Mouse (Mus musculus): ENCODE results near the gene Nectin2. TPM values are rescaled to one million over a fixed set of nuclear protein-coding genes. Genes with fewer than 3 reads are reported as not detected.
"Not testable (repeated sequence)": the region's sequence is repeated elsewhere in the genome, so short reads cannot be mapped to it uniquely, and the experiment has no call there.

Gene Nectin2
- polyA plus RNA-seq, 1 experiment = 71.8 TPM

- no peaks in the 10 kb centered on the region for H3K36me3 ChIP-seq (ENCODE audit: control insufficient read depth, insufficient read depth, low read length)
- H3K27ac ChIP-seq (ENCODE audit: control insufficient read depth, insufficient read depth, low read depth, low read length) = no peak overlapping the region
- no peak overlapping the region for H3K4me3 ChIP-seq (ENCODE audit: control insufficient read depth, low read depth, low read length)
- no peak for TF ChIP-seq CTCF (IDR thresholded peaks at IDR 0.05; ENCODE audit: control insufficient read depth, insufficient read depth, insufficient replicate concordance, low read depth, low read length)
- no peak for TF ChIP-seq POLR2A (IDR thresholded peaks at IDR 0.05; ENCODE audit: control insufficient read depth, low read depth, low read length)
- no peaks in the 10 kb centered on the region for H3K27me3 ChIP-seq (ENCODE audit: control insufficient read depth, insufficient read depth, low read length)
- peaks cover 19% of the 10 kb centered on the region for H3K4me1 ChIP-seq (ENCODE audit: control insufficient read depth, insufficient read depth, low read length)
Observed at GRCm38 (mm10) chr7:19691434-19691833, 58.8 kb downstream of the Nectin2 start.

- TF ChIP-seq CTCF (IDR thresholded peaks at IDR 0.05; ENCODE audit: control insufficient read depth, insufficient read depth, insufficient replicate concordance, low read depth, low read length) = no peak
- no peak for TF ChIP-seq POLR2A (IDR thresholded peaks at IDR 0.05; ENCODE audit: control insufficient read depth, low read depth, low read length)
- H3K27ac ChIP-seq (ENCODE audit: control insufficient read depth, insufficient read depth, low read depth, low read length) = no peak overlapping the region
- peaks cover 19% of the 10 kb centered on the region for H3K4me1 ChIP-seq (ENCODE audit: control insufficient read depth, insufficient read depth, low read length)
- H3K36me3 ChIP-seq (ENCODE audit: control insufficient read depth, insufficient read depth, low read length) = no peaks in the 10 kb centered on the region
- no peak overlapping the region for H3K4me3 ChIP-seq (ENCODE audit: control insufficient read depth, low read depth, low read length)
- H3K27me3 ChIP-seq (ENCODE audit: control insufficient read depth, insufficient read depth, low read length) = no peaks in the 10 kb centered on the region
Observed at GRCm38 (mm10) chr7:19690845-19691244, 59.4 kb downstream of the Nectin2 start.

DNA sequence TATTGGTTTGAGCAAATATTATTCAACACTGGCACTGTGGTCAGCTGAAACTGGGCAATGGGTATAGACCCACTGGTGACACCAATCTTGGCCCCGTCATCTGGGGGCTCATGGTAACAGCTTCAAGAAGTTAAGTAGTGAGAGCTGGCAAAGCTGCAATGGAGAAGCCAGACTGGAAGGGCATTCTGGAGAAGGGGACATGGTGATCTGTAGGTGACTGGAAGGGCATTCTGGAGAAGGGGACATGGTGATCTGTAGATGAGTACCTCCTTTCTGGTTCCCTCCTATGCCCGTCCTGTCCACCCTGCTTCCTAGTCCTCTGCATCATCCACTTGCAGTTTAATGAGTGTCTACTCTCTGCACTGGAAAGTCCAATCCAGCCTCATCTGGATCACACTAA, 61.7 kb downstream of the Nectin2 start:
- no peaks in the 10 kb centered on the region for H3K36me3 ChIP-seq (ENCODE audit: control insufficient read depth, insufficient read depth, low read length)
- no peaks in the 10 kb centered on the region for H3K27me3 ChIP-seq (ENCODE audit: control insufficient read depth, insufficient read depth, low read length)
- H3K4me1 ChIP-seq (ENCODE audit: control insufficient read depth, insufficient read depth, low read length) = peaks cover 19% of the 10 kb centered on the region
- TF ChIP-seq CTCF (IDR thresholded peaks at IDR 0.05; ENCODE audit: control insufficient read depth, insufficient read depth, insufficient replicate concordance, low read depth, low read length) = no peak
- TF ChIP-seq POLR2A (IDR thresholded peaks at IDR 0.05; ENCODE audit: control insufficient read depth, low read depth, low read length) = no peak
- H3K4me3 ChIP-seq (ENCODE audit: control insufficient read depth, low read depth, low read length) = no peak overlapping the region
- H3K27ac ChIP-seq (ENCODE audit: control insufficient read depth, insufficient read depth, low read depth, low read length) = no peak overlapping the region

DNA sequence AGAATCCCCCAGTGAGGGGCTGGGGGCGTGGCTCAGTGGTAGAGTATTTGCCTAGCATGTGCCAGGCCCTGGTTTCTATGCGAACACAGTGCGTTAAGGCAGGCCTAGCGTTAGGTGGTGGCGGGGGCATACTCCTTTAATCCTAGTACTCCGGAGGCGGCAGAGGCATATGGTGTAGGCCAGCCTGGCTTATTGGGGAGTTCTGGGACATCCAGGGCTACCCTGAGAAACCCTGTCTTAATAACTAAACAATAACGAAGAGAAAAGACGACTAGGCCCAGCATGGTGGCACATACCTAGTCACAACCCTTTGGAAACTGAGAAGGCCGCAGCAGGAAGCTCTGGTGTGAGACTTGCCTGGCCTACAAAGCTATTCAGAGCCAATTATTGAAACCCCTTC, 62.2 kb downstream of the Nectin2 start:
- Histone ChIP-seq H3K36me3 (ENCODE audit: control insufficient read depth, insufficient read depth, low read length) (no peaks in the 10 kb centered on the region), H3K27me3 (ENCODE audit: control insufficient read depth, insufficient read depth, low read length) (no peaks in the 10 kb centered on the region)

GRCm38 (mm10) chr7:19686927-19687583, 63.2 kb downstream of the Nectin2 start:
- not testable (repeated sequence) for H3K27ac ChIP-seq (ENCODE audit: control insufficient read depth, insufficient read depth, low read depth, low read length); H3K4me3 ChIP-seq (ENCODE audit: control insufficient read depth, low read depth, low read length)

More for the DNA sequence above, 62.2 kb downstream of the Nectin2 start:
- Histone ChIP-seq H3K4me1 (ENCODE audit: control insufficient read depth, insufficient read depth, low read length) (peaks cover 17% of the 10 kb centered on the region), H3K4me3 (ENCODE audit: control insufficient read depth, low read depth, low read length) (no peak overlapping the region), H3K27ac (ENCODE audit: control insufficient read depth, insufficient read depth, low read depth, low read length) (no peak overlapping the region)
- TF ChIP-seq CTCF (IDR thresholded peaks at IDR 0.05; ENCODE audit: control insufficient read depth, insufficient read depth, insufficient replicate concordance, low read depth, low read length) = no peak

GRCm38 (mm10) chr7:19686521-19686920, 63.8 kb downstream of the Nectin2 start:
- Histone ChIP-seq H3K4me3 (ENCODE audit: control insufficient read depth, low read depth, low read length) (no peak overlapping the region), H3K36me3 (ENCODE audit: control insufficient read depth, insufficient read depth, low read length) (no peaks in the 10 kb centered on the region), H3K27ac (ENCODE audit: control insufficient read depth, insufficient read depth, low read depth, low read length) (no peak overlapping the region), H3K4me1 (ENCODE audit: control insufficient read depth, insufficient read depth, low read length) (peaks cover 3% of the 10 kb centered on the region; the same call in 1 of the 2 replicates), H3K27me3 (ENCODE audit: control insufficient read depth, insufficient read depth, low read length) (no peaks in the 10 kb centered on the region)
- TF ChIP-seq POLR2A (IDR thresholded peaks at IDR 0.05; ENCODE audit: control insufficient read depth, low read depth, low read length) (no peak), CTCF (IDR thresholded peaks at IDR 0.05; ENCODE audit: control insufficient read depth, insufficient read depth, insufficient replicate concordance, low read depth, low read length) (no peak)

More at GRCm38 (mm10) chr7:19686927-19687583, 63.2 kb downstream of the Nectin2 start:
- not testable (repeated sequence) for H3K4me1 ChIP-seq (ENCODE audit: control insufficient read depth, insufficient read depth, low read length); H3K27me3 ChIP-seq (ENCODE audit: control insufficient read depth, insufficient read depth, low read length); H3K36me3 ChIP-seq (ENCODE audit: control insufficient read depth, insufficient read depth, low read length)

- no peak overlapping the region for H3K27ac ChIP-seq (ENCODE audit: control insufficient read depth, insufficient read depth, low read depth, low read length)
- no peaks in the 10 kb centered on the region for H3K27me3 ChIP-seq (ENCODE audit: control insufficient read depth, insufficient read depth, low read length)
- no peaks in the 10 kb centered on the region for H3K36me3 ChIP-seq (ENCODE audit: control insufficient read depth, insufficient read depth, low read length)
- H3K4me3 ChIP-seq (ENCODE audit: control insufficient read depth, low read depth, low read length) = no peak overlapping the region
- TF ChIP-seq POLR2A (IDR thresholded peaks at IDR 0.05; ENCODE audit: control insufficient read depth, low read depth, low read length) = no peak
- TF ChIP-seq CTCF (IDR thresholded peaks at IDR 0.05; ENCODE audit: control insufficient read depth, insufficient read depth, insufficient replicate concordance, low read depth, low read length) = no peak
- H3K4me1 ChIP-seq (ENCODE audit: control insufficient read depth, insufficient read depth, low read length) = no peaks in the 10 kb centered on the region
Observed at GRCm38 (mm10) chr7:19685374-19685773, 64.9 kb downstream of the Nectin2 start.

- Histone ChIP-seq H3K36me3 (ENCODE audit: control insufficient read depth, insufficient read depth, low read length) (no peaks in the 10 kb centered on the region), H3K4me1 (ENCODE audit: control insufficient read depth, insufficient read depth, low read length) (no peaks in the 10 kb centered on the region), H3K27ac (ENCODE audit: control insufficient read depth, insufficient read depth, low read depth, low read length) (no peak overlapping the region), H3K27me3 (ENCODE audit: control insufficient read depth, insufficient read depth, low read length) (no peaks in the 10 kb centered on the region), H3K4me3 (ENCODE audit: control insufficient read depth, low read depth, low read length) (no peak overlapping the region)
- TF ChIP-seq CTCF (IDR thresholded peaks at IDR 0.05; ENCODE audit: control insufficient read depth, insufficient read depth, insufficient replicate concordance, low read depth, low read length) (no peak), POLR2A (IDR thresholded peaks at IDR 0.05; ENCODE audit: control insufficient read depth, low read depth, low read length) (no peak)
Observed at GRCm38 (mm10) chr7:19683771-19684201, 66.5 kb downstream of the Nectin2 start.

Measured in testis, adult 2 months (tissue).